Mouse (Mus musculus) C2C12 (cell line): ENCODE measurements around the gene Atxn7l1. TPM values are rescaled to one million over a fixed set of nuclear protein-coding genes. Genes with fewer than 3 reads are reported as not detected.

Experiments used
- H3K27me3 ChIP-seq: one replicate; pipeline ENCODE4 v1.6.1; 2011; ENCODE audit not compliant: control insufficient read depth, insufficient read depth, insufficient read length
- H3K36me3 ChIP-seq: one replicate; pipeline ENCODE4 v1.6.1; 2011; ENCODE audit not compliant: control insufficient read depth, insufficient read depth
- H3K4me3 ChIP-seq: one replicate; pipeline ENCODE4 v1.5.1; 2011; ENCODE audit warnings: mild to moderate bottlenecking, control low read depth; ENCODE audit not compliant: poor library complexity, insufficient read depth, severe bottlenecking
- H3K79me2 ChIP-seq: one replicate; pipeline ENCODE4 v1.6.1; 2011; ENCODE audit not compliant: control insufficient read depth, insufficient read depth
- H3K79me3 ChIP-seq: one replicate; pipeline ENCODE4 v1.6.1; 2011; ENCODE audit warnings: low read depth, control low read depth
- H3ac ChIP-seq: one replicate; pipeline ENCODE3; 2011; ENCODE audit warnings: low read depth; ENCODE audit not compliant: control insufficient read depth, insufficient read length
- CEBPB ChIP-seq: IDR thresholded peaks from one replicate; pipeline ENCODE4 v1.6.1; 2011; ENCODE audit warnings: low read depth, mild to moderate bottlenecking, control low read depth, moderate library complexity
- CTCF ChIP-seq: IDR thresholded peaks from one replicate; pipeline ENCODE4 v1.5.1; 2011; ENCODE audit not compliant: control insufficient read depth, insufficient read depth, insufficient read length
- FOSL1 ChIP-seq: IDR thresholded peaks from one replicate; pipeline ENCODE4 v1.8.0; 2011; ENCODE audit warnings: mild to moderate bottlenecking, low read length; ENCODE audit not compliant: poor library complexity, insufficient read depth, severe bottlenecking
- MAX ChIP-seq: IDR thresholded peaks from one replicate; pipeline ENCODE4 v1.6.1; 2011; ENCODE audit warnings: mild to moderate bottlenecking, control low read depth
- MYOD1 ChIP-seq: IDR thresholded peaks from one replicate; pipeline ENCODE4 v1.6.1; 2011; ENCODE audit warnings: low read depth; ENCODE audit not compliant: control insufficient read depth, insufficient read length
- MYOG ChIP-seq: IDR thresholded peaks from one replicate; pipeline ENCODE4 v1.6.1; 2011; ENCODE audit not compliant: control insufficient read depth, insufficient read length; ENCODE audit errors: extremely low read depth
- USF1 ChIP-seq: IDR thresholded peaks from one replicate; pipeline ENCODE4 v1.6.1; 2011; ENCODE audit warnings: low read depth, mild to moderate bottlenecking, control low read depth, moderate library complexity
- polyA plus RNA-seq: library from polyadenylated mRNA; unstranded; fragments of >200 nt; fragmentation: generic; extraction: Trizol; gene quantifications from one replicate; pipeline ENCODE4 v1.2.1, GENCODE M21; 2012; ENCODE audit warnings: missing spikeins

The Atxn7l1 gene
- polyA plus RNA-seq, 1 experiment: 14.6 TPM

DNA sequence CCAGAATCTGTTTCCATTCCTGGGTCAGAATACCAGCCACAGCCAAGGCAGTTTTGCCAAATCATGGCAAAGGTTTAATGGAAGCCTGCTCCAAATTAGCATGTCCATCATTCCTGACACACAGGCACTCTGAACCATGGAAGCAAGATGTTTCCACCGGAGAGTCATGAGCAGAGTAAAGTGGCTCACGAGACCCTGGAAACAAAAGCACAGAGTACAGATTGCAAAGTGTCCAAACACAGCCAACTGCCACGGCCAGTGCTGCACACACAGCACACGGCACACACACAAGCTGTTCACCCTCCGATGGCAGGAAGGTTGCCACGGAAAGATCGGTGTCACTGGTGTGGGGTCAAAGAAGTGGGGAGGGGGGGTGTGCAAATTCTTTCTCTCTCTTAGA is 18.8 kb upstream of the Atxn7l1 start:
- H3K79me2 ChIP-seq: no peaks in the 10 kb centered on the region
- TF ChIP-seq USF1 (no peak), CTCF (no peak), MYOG (no peak), CEBPB (no peak), MAX (no peak)
- H3K4me3 ChIP-seq: no peak overlapping the region
- H3K79me3 ChIP-seq: no peaks in the 10 kb centered on the region
- no peak overlapping the region for H3ac ChIP-seq
- H3K36me3 ChIP-seq: peaks cover 3% of the 10 kb centered on the region
- H3K27me3 ChIP-seq: no peaks in the 10 kb centered on the region

DNA sequence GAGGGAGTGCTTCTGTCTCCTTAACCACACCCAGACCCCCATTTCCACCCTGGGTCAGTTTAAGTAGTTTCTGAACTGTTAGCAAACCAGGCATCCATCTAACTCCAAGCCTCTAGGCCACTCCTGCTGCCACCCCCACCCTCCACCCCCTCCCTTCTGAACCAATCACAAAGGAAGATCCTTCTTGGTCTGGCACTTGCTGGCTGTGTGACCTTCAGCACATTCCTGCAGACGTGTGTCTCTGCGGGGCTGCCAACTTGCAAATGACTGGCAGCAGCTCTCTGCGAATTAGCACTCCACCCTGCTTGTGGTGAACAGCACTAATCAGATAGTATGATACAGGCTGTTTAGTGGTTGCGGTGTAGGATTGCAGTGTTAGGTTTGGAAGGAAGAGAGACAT is 18.1 kb upstream of the Atxn7l1 start:
- Histone ChIP-seq H3K36me3 (peaks cover 6% of the 10 kb centered on the region), H3K79me2 (no peaks in the 10 kb centered on the region), H3K27me3 (no peaks in the 10 kb centered on the region), H3K79me3 (no peaks in the 10 kb centered on the region), H3ac (no peak overlapping the region), H3K4me3 (no peak overlapping the region)
- TF ChIP-seq MYOG (no peak), CTCF (no peak), MYOD1 (no peak)

DNA sequence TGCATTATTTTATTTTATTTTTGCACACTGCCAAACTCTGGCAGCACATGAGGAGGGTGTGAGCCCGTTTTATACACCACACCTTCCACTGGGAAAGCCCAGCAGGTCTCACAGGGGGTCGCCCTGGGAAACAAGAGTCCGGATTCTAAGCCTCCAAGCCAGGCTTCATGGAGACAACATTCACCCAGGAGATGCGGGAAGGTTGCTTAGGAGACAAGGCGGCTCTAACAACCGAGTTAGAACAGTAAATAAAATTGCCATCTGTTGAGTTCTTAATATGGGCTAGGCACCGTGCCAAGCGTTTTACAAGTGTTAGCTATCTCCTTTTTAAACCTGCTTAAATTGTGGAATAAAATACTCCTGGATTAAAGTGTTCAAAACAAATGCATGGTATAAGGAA is 17.1 kb upstream of the Atxn7l1 start:
- Histone ChIP-seq H3ac (no peak overlapping the region), H3K79me3 (no peaks in the 10 kb centered on the region), H3K4me3 (no peak overlapping the region), H3K36me3 (peaks cover 11% of the 10 kb centered on the region), H3K79me2 (no peaks in the 10 kb centered on the region), H3K27me3 (no peaks in the 10 kb centered on the region)
- TF ChIP-seq USF1: no peak
- no peak for TF ChIP-seq MYOD1
- no peak for TF ChIP-seq MYOG
- no peak for TF ChIP-seq FOSL1
- no peak for TF ChIP-seq MAX
- TF ChIP-seq CTCF: no peak
- TF ChIP-seq CEBPB: no peak

DNA sequence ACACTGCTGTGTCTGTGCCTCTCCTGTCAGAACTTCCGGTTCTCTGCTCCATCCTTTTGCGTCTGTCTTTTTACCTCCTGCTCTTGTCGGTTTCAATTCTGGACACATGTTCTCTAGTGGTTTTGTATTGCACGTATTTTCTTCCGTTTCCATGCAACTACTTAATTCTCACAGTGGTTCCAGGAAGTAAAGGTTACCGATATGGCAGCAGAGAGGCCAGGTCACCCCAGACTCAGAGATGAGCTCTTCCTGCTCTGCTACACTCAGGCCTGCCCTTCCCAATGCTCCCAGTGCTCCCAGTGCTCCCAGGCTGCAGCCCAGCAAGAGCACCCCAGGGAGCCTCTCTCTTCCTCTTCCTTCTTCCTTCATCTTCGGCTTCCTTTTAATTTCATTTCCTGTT is 15.7 kb upstream of the Atxn7l1 start:
- TF ChIP-seq MYOD1 (no peak), FOSL1 (no peak), MAX (no peak)
- no peak overlapping the region for H3ac ChIP-seq
- H3K27me3 ChIP-seq: no peaks in the 10 kb centered on the region
- H3K79me3 ChIP-seq: no peaks in the 10 kb centered on the region
- no peaks in the 10 kb centered on the region for H3K79me2 ChIP-seq
- H3K4me3 ChIP-seq: no peak overlapping the region
- H3K36me3 ChIP-seq: peaks cover 19% of the 10 kb centered on the region

DNA sequence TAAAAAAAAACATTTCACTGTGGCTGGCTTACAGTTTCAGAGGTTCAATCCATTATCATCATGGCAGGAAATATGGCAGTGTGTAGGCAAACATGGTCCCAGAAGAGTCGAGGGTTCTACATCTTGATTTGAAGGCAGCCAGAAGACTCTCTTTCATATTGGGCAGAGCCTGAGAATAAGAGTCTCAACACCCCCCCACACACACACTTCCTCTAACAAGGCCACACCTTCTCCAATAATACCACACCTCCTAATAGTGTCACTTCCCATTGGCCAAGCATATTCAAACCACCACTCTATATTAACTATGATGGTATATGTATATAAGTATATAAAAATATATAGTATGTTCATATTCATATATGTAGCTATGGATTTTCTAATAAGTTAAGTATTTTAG is 9.6 kb upstream of the Atxn7l1 start:
- H3K27me3 ChIP-seq: no peaks in the 10 kb centered on the region
- peaks cover 18% of the 10 kb centered on the region for H3K79me2 ChIP-seq
- H3ac ChIP-seq: no peak overlapping the region
- H3K36me3 ChIP-seq: peaks cover 61% of the 10 kb centered on the region
- TF ChIP-seq MAX: no peak
- TF ChIP-seq MYOG: no peak
- TF ChIP-seq CTCF: no peak
- TF ChIP-seq MYOD1: no peak
- TF ChIP-seq FOSL1: no peak
- TF ChIP-seq USF1: no peak
- TF ChIP-seq CEBPB: no peak
- H3K4me3 ChIP-seq: no peak overlapping the region
- peaks cover 5% of the 10 kb centered on the region for H3K79me3 ChIP-seq

DNA sequence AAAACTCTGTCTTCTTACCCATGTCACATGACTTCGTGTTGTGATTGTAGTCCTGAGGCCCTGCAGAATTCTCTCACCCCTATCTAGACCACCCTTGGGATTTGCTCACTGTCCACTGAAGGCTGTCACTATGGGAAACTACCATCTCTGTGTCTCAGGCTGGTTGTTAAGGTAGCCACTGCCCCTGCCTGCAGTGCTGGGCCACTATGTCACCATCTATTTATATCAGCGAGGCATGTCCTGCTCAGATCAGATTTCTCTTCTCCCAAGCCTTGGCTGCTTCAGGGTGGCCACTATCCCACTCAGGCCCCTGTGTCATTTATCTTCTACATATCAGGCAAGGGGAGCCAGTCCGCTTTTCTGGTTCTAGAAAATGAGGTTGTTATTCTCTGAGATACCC is 8.4 kb upstream of the Atxn7l1 start:
- H3K79me2 ChIP-seq: peaks cover 30% of the 10 kb centered on the region
- no peaks in the 10 kb centered on the region for H3K27me3 ChIP-seq
- no peak overlapping the region for H3ac ChIP-seq
- TF ChIP-seq USF1 (no peak), FOSL1 (no peak), MYOD1 (no peak), MYOG (no peak), CTCF (no peak), CEBPB (no peak), MAX (no peak)
- H3K36me3 ChIP-seq: peaks cover 61% of the 10 kb centered on the region
- H3K79me3 ChIP-seq: peaks cover 11% of the 10 kb centered on the region
- no peak overlapping the region for H3K4me3 ChIP-seq
